Mouse (Mus musculus): ENCODE data around the gene Ccr1l1. TPM values are rescaled to one million over a fixed set of nuclear protein-coding genes. Genes with fewer than 3 reads are reported as not detected.

Gene Ccr1l1
- not detected in 2 replicates for polyA plus RNA-seq (2012; rRNA removed)

DNA sequence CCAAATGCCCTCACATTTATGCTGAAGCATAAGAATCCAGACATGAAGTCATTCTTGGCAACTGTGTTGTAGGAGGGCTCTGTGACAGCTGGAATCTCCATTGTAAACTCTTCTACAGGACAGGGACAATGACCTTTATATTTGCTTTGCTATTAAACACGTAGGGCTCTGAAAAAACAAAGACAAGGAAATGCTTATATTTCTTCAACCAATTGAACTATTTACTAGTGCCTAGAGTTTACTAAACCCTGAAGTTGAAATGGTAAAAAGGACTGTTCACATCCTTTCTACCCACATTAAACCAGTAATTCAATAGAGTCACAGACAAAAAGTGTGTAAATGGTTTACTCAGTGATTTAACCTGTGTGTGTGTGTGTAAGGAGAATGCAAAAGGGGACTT, at the start of gene Ccr1l1:
Gene Ccr1l1 (minus strand): TSS at position 101 of the 400 bp plus-strand sequence.

DNA sequence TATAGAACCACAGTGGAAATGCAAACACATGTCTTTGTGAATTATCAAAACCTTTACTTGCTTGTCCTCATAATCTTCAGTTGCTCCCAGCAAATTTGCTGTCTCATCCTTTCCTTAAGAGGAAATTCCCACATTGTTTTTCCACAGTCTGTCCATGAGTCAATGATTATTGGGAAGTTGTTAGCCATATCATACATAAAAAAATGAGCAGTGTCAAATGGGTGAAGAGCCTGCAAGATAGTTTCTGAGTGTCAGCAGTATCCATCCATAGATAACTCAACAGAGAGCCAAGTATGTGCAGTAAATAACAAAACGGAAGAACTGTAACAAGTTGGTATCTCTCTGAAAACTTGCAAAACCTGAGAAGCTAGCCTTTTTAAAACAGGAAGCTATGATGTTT, 43.5 kb upstream of the Ccr1l1 start, which contains the start of gene Ccr3:
Gene Ccr3 (plus strand): TSS at position 301 of the 400 bp plus-strand sequence.

DNA sequence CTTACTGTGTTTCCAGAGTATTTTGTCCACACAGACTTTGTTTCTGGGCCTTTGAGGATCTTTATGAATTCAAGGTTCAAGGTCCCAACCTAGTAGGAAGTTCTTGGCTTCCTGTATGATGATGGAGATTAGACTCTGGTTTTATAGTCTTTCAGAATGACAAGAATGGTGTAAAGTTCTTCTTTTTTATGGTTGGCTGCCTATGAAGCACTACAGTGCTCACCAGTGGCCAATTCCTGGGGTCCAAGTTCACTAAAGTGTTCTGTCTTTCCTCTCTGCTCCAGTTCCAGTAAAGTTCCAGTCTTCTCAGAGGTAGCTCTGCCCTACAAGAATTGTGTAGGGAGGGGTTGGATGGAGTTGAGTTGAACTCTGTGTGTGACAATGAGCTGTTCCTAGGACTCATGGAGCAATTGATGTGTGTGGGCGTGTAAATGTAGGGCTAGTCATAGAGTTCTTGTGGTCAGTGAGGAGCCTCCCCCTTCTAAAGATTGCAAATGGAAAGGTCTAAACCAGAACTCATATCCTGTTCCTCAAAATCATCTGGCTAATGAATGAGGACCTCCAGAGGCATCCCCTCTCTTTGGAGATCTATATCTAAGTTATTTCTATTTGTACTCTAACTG, 9.8 kb downstream of the Ccr1l1 start, which contains the start of gene Ccr1:
Gene Ccr1 (minus strand): TSS at position 403 of the 623 bp plus-strand sequence.

Other genes with a start within 250 kb of the Ccr1l1 start
- not detected in 2 replicates for gene Cxcr6, start 171.9 kb downstream of the Ccr1l1 start, polyA plus RNA-seq (2012; rRNA removed)
- gene Fyco1, start 126.5 kb downstream of the Ccr1l1 start, polyA plus RNA-seq (2012; rRNA removed), result 9.5 and 10.0 TPM in 2 replicates
- not detected in 2 replicates for gene Xcr1, start 116.4 kb downstream of the Ccr1l1 start, polyA plus RNA-seq (2012; rRNA removed)
- 0.38 and 0.63 TPM in 2 replicates for gene Ccr1, start 9.7 kb downstream of the Ccr1l1 start, polyA plus RNA-seq (2012; rRNA removed)
- not detected in 2 replicates for gene Ccr3, start 43.6 kb upstream of the Ccr1l1 start, polyA plus RNA-seq (2012; rRNA removed)
- gene Ccr2, start 123.5 kb upstream of the Ccr1l1 start, polyA plus RNA-seq (2012; rRNA removed), result 0.03 and 0.16 TPM in 2 replicates
- gene Ccr5, start 143.1 kb upstream of the Ccr1l1 start, polyA plus RNA-seq (2012; rRNA removed), result 0.47 and 0.88 TPM in 2 replicates

Data from central nervous system, embryonic 18 days (tissue).